In the genomic region with DNA sequence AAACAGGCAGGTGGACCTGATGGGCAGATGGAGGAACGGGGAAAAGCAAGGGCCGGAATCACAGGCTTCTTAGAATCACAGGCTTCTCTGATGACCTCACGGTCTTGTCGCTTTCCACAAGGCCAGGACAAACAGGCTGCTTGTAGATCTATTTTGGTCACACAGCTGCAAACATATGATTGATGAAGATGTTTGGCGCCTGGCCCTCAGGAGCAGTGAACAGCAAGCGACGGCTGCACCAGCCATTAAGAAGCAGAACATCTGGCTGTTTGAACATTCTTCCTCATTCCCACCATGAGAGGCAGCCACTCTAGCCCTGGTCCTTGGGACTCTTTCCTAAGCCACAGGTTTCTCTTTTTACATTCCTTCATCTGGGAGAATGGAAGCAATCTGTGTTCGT, we compare ENCODE assay signal across 9 mouse cellular contexts.
DNase-seq lines count a peak whose midpoint lies in the region; ATAC-seq and TF ChIP-seq lines count a peak whose summit lies in the region.
"Had no signal": no experiment of that assay in that cellular context is flagged by ENCODE, and none has a peak within 500 bp of the region (broad histone marks: within the 10 kb centered on the region; RNA-seq: fewer than 3 reads in every experiment).

No protein-coding gene starts in this region.

- H3K4me3 ChIP-seq in hindbrain, postnatal 0 days (ENCODE audit: low read length) = no peak overlapping the region
- H3K4me3 ChIP-seq in hindbrain, embryonic 11.5 days (ENCODE audit: low read depth, low read length) = no peak overlapping the region
- no peak overlapping the region for H3K4me3 ChIP-seq in heart, embryonic 16.5 days (ENCODE audit: low read length)
- H3K4me3 ChIP-seq in lung, embryonic 15.5 days = no peak overlapping the region

- H3K27me3 ChIP-seq in hindbrain, postnatal 0 days (ENCODE audit: insufficient read depth, low read length) = no peaks in the 10 kb centered on the region
- H3K27me3 ChIP-seq in hindbrain, embryonic 11.5 days (ENCODE audit: control insufficient read depth, insufficient read depth, low read length) = no peaks in the 10 kb centered on the region
- no peaks in the 10 kb centered on the region for H3K27me3 ChIP-seq in heart, embryonic 16.5 days (ENCODE audit: control insufficient read depth, insufficient read depth, low read length)
- no peaks in the 10 kb centered on the region for H3K27me3 ChIP-seq in lung, embryonic 15.5 days
- H3K27me3 ChIP-seq: CH12.LX had no signal

- no peak for TF ChIP-seq CTCF in hindbrain, postnatal 0 days (IDR thresholded peaks at IDR 0.05; ENCODE audit: low read depth)
- TF ChIP-seq CTCF in brain, embryonic 14.5 days (IDR thresholded peaks at IDR 0.05; ENCODE audit: borderline replicate concordance, extremely low read depth, insufficient read depth, insufficient read length) = no peak

- no peak for DNase-seq in hindbrain, postnatal 0 days (ENCODE audit: low spot score)
- no peak for DNase-seq in hindbrain, embryonic 11.5 days (ENCODE audit: low spot score)
- peak; percentile 50 for DNase-seq in brain, embryonic 14.5 days (ENCODE audit: low read depth)
- DNase-seq in frontal cortex, postnatal 14 days (ENCODE audit: low spot score in 2 of 2) = no peak

- H3K27ac ChIP-seq in hindbrain, postnatal 0 days = no peak overlapping the region
- H3K27ac ChIP-seq in hindbrain, embryonic 11.5 days (ENCODE audit: low read depth, low read length) = no peak overlapping the region
- peak overlapping the region; percentile 37 for H3K27ac ChIP-seq in heart, embryonic 16.5 days (ENCODE audit: low read length)
- no peak overlapping the region for H3K27ac ChIP-seq in lung, embryonic 15.5 days

- peaks cover 15% of the 10 kb centered on the region; the same call in 1 of the 2 replicates for H3K4me1 ChIP-seq in hindbrain, postnatal 0 days (ENCODE audit: insufficient read depth, low read length)
- H3K4me1 ChIP-seq in hindbrain, embryonic 11.5 days (replicated peaks; ENCODE audit: control insufficient read depth, insufficient read depth, low read length) = no peaks in the 10 kb centered on the region
- peaks cover 38% of the 10 kb centered on the region for H3K4me1 ChIP-seq in heart, embryonic 16.5 days (ENCODE audit: control insufficient read depth, insufficient read depth, low read length)
- peaks cover 37% of the 10 kb centered on the region for H3K4me1 ChIP-seq in lung, embryonic 15.5 days

- ATAC-seq in hindbrain, postnatal 0 days = 0 out of 2 replicates have a peak, but pooled peaks have one; percentile 9
- ATAC-seq in hindbrain, embryonic 11.5 days (ENCODE audit: low FRiP score) = no peak
- ATAC-seq in heart, embryonic 16.5 days (replicated peaks; ENCODE audit: extremely low read depth, insufficient read depth, low FRiP score) = peak; percentile 59
- ATAC-seq in lung, embryonic 15.5 days (ENCODE audit: borderline replicate concordance, extremely low read depth, low FRiP score, low TSS enrichment) = peak; percentile 21; the same call in 1 of the 2 replicates
- no peak for ATAC-seq in monocyte, adult 5-6 weeks (replicated peaks; ENCODE audit: insufficient number of reproducible peaks, low FRiP score, low TSS enrichment, poor library complexity, severe bottlenecking)
- ATAC-seq in megakaryocyte, adult 5-6 weeks (ENCODE audit: poor library complexity, severe bottlenecking) = no peak

- TF ChIP-seq POLR2A in brain, embryonic 14.5 days (IDR thresholded peaks at IDR 0.05; ENCODE audit: borderline replicate concordance, extremely low read depth, insufficient read depth, insufficient read length, poor library complexity, severe bottlenecking) = no peak

- no peak overlapping the region for H3K9ac ChIP-seq in hindbrain, postnatal 0 days (replicated peaks; ENCODE audit: low read length)
- no peak overlapping the region for H3K9ac ChIP-seq in hindbrain, embryonic 11.5 days (ENCODE audit: low read depth, low read length)
- H3K9ac ChIP-seq in heart, embryonic 16.5 days (ENCODE audit: low read length) = no peak overlapping the region
- H3K9ac ChIP-seq in lung, embryonic 15.5 days = no peak overlapping the region

- WGBS in hindbrain, postnatal 0 days = 54% methylated on average over 8 of the region's 8 CpGs
- 59% methylated on average over 8 of the region's 8 CpGs for WGBS in hindbrain, embryonic 11.5 days
- 21% methylated on average over 8 of the region's 8 CpGs for WGBS in heart, embryonic 16.5 days
- 35% methylated on average over 8 of the region's 8 CpGs for WGBS in lung, embryonic 15.5 days

- no peaks in the 10 kb centered on the region for H3K36me3 ChIP-seq in hindbrain, postnatal 0 days (ENCODE audit: insufficient read depth, low read length)
- H3K36me3 ChIP-seq in hindbrain, embryonic 11.5 days (ENCODE audit: control insufficient read depth, insufficient read depth, low read length) = no peaks in the 10 kb centered on the region
- H3K36me3 ChIP-seq in heart, embryonic 16.5 days (ENCODE audit: control insufficient read depth, insufficient read depth) = no peaks in the 10 kb centered on the region
- no peaks in the 10 kb centered on the region for H3K36me3 ChIP-seq in lung, embryonic 15.5 days

- no peaks in the 10 kb centered on the region for H3K9me3 ChIP-seq in hindbrain, postnatal 0 days (ENCODE audit: low read length)
- no peaks in the 10 kb centered on the region for H3K9me3 ChIP-seq in hindbrain, embryonic 11.5 days (ENCODE audit: control insufficient read depth, low read length)
- H3K9me3 ChIP-seq in heart, embryonic 16.5 days (replicated peaks; ENCODE audit: control insufficient read depth, low read length) = no peaks in the 10 kb centered on the region
- H3K9me3 ChIP-seq in lung, embryonic 15.5 days = no peaks in the 10 kb centered on the region

- H3K4me2 ChIP-seq in hindbrain, postnatal 0 days (ENCODE audit: low read depth, low read length) = no peak overlapping the region
- H3K4me2 ChIP-seq in hindbrain, embryonic 11.5 days (replicated peaks; ENCODE audit: low read depth, low read length) = no peak overlapping the region
- peak overlapping the region; percentile 41 for H3K4me2 ChIP-seq in heart, embryonic 16.5 days (ENCODE audit: low read depth, low read length)
- H3K4me2 ChIP-seq in lung, embryonic 15.5 days = no peak overlapping the region

Comparison
In these comparisons a context has a peak if more than half of its experiments do, and no peak if none do; other contexts are left out.
1. ATAC-seq: peak in hindbrain, postnatal 0 days (single experiment), heart, embryonic 16.5 days (single experiment) and lung, embryonic 15.5 days (single experiment); none in hindbrain, embryonic 11.5 days (single experiment), monocyte, adult 5-6 weeks (single experiment) and megakaryocyte, adult 5-6 weeks (single experiment).